In the genomic region with DNA sequence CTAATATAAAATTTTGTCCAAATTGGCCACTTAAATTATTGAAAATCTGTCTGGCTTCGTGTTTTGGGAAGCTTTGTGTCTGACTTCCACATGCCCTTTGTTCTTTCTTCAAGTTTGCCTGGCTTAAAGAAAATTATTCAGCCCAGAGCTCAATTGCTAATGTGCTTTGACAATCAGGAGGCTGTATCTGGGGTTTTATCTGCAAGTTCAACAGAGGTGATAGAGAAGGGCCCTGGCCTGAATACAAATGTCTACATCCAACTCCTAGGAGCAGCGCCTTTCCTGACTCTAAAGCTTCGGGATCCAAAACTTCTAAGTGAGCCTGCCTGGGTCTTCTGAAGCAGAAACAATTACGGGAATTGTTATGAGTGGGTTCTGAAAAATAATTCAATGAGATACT, we compare ENCODE assay signal across 27 mouse cellular contexts.
DNase-seq lines count a peak whose midpoint lies in the region; ATAC-seq and TF ChIP-seq lines count a peak whose summit lies in the region.
"Had no signal": no experiment of that assay in that cellular context is flagged by ENCODE, and none has a peak within 500 bp of the region (broad histone marks: within the 10 kb centered on the region; RNA-seq: fewer than 3 reads in every experiment).

No protein-coding gene starts in this region.

- no peaks in the 10 kb centered on the region for H3K27me3 ChIP-seq in midbrain, embryonic 10.5 days (ENCODE audit: low read depth, poor library complexity, severe bottlenecking)
- no peaks in the 10 kb centered on the region for H3K27me3 ChIP-seq in midbrain, embryonic 16.5 days (ENCODE audit: control insufficient read depth, insufficient read depth, low read depth, low read length)
- H3K27me3 ChIP-seq in midbrain, embryonic 12.5 days = no peaks in the 10 kb centered on the region
- H3K27me3 ChIP-seq in midbrain, embryonic 13.5 days = no peaks in the 10 kb centered on the region
- H3K27me3 ChIP-seq in kidney, adult 2 months (replicated peaks; ENCODE audit: control insufficient read depth, insufficient read depth, low read length) = no peaks in the 10 kb centered on the region
- H3K27me3 ChIP-seq: embryonic facial prominence, embryonic 13.5 days; embryonic facial prominence, embryonic 15.5 days; forebrain, embryonic 12.5 days; Patski had no signal

- ATAC-seq in midbrain, embryonic 16.5 days = no peak
- ATAC-seq in midbrain, embryonic 12.5 days (ENCODE audit: low FRiP score, low read depth) = peak; percentile 57; the same call in 1 of the 2 replicates
- ATAC-seq in midbrain, embryonic 13.5 days = no peak
- ATAC-seq: activated CD4-positive, CD25-positive, alpha-beta regulatory T cell, adult 4 months; forebrain, embryonic 14.5 days; forebrain, embryonic 16.5 days; Patski had no signal

- no peak overlapping the region for H3K9ac ChIP-seq in midbrain, embryonic 16.5 days (ENCODE audit: low read depth, low read length)
- H3K9ac ChIP-seq in midbrain, embryonic 12.5 days (replicated peaks) = no peak overlapping the region
- H3K9ac ChIP-seq in midbrain, embryonic 13.5 days (replicated peaks) = no peak overlapping the region
- H3K9ac ChIP-seq: embryonic facial prominence, embryonic 13.5 days; embryonic facial prominence, embryonic 15.5 days; forebrain, embryonic 12.5 days had no signal

- H3K36me3 ChIP-seq in midbrain, embryonic 10.5 days = no peaks in the 10 kb centered on the region
- H3K36me3 ChIP-seq in midbrain, embryonic 16.5 days (ENCODE audit: control insufficient read depth, insufficient read depth, low read length) = no peaks in the 10 kb centered on the region
- no peaks in the 10 kb centered on the region for H3K36me3 ChIP-seq in midbrain, embryonic 12.5 days
- no peaks in the 10 kb centered on the region for H3K36me3 ChIP-seq in midbrain, embryonic 13.5 days
- H3K36me3 ChIP-seq in kidney, adult 2 months (ENCODE audit: control insufficient read depth, insufficient read depth, low read length) = no peaks in the 10 kb centered on the region
- H3K36me3 ChIP-seq: embryonic facial prominence, embryonic 13.5 days; embryonic facial prominence, embryonic 15.5 days; forebrain, embryonic 10.5 days; forebrain, embryonic 12.5 days had no signal

- TF ChIP-seq POLR2A in brain, embryonic 14.5 days (IDR thresholded peaks at IDR 0.05; ENCODE audit: borderline replicate concordance, extremely low read depth, insufficient read depth, insufficient read length, poor library complexity, severe bottlenecking) = no peak
- TF ChIP-seq POLR2A in kidney, adult 2 months (IDR thresholded peaks at IDR 0.05; ENCODE audit: low read depth, low read length) = no peak

- H3K27ac ChIP-seq in midbrain, embryonic 10.5 days (replicated peaks) = no peak overlapping the region
- no peak overlapping the region; the same call in 1 of the 2 replicates for H3K27ac ChIP-seq in midbrain, embryonic 16.5 days (ENCODE audit: low read length)
- no peak overlapping the region; the same call in 1 of the 2 replicates for H3K27ac ChIP-seq in midbrain, embryonic 12.5 days (replicated peaks)
- H3K27ac ChIP-seq in midbrain, embryonic 13.5 days = no peak overlapping the region
- H3K27ac ChIP-seq in kidney, adult 2 months (ENCODE audit: insufficient read depth, low read depth, low read length) = no peak overlapping the region
- H3K27ac ChIP-seq: embryonic facial prominence, embryonic 13.5 days; embryonic facial prominence, embryonic 15.5 days; forebrain, embryonic 10.5 days; forebrain, embryonic 12.5 days had no signal

- H3K4me1 ChIP-seq in midbrain, embryonic 10.5 days = peaks cover 16% of the 10 kb centered on the region
- no peaks in the 10 kb centered on the region for H3K4me1 ChIP-seq in midbrain, embryonic 16.5 days (ENCODE audit: control insufficient read depth, insufficient read depth, low read length)
- 0 out of 2 replicates have a peak, but pooled peaks cover 4% of the 10 kb centered on the region for H3K4me1 ChIP-seq in midbrain, embryonic 12.5 days
- H3K4me1 ChIP-seq in midbrain, embryonic 13.5 days (replicated peaks) = no peaks in the 10 kb centered on the region; the same call in 1 of the 2 replicates
- no peaks in the 10 kb centered on the region for H3K4me1 ChIP-seq in kidney, adult 2 months (ENCODE audit: control insufficient read depth, insufficient read depth, low read length)
- H3K4me1 ChIP-seq: embryonic facial prominence, embryonic 13.5 days; embryonic facial prominence, embryonic 15.5 days; forebrain, embryonic 10.5 days had no signal

- peak; percentile 16 for DNase-seq in midbrain, embryonic 10.5 days (ENCODE audit: low spot score)
- peak; percentile 7 for DNase-seq in retina, embryonic 14.5 days (ENCODE audit: low spot score)
- DNase-seq in retina, postnatal 1 day = no peak
- DNase-seq in brain, embryonic 14.5 days (ENCODE audit: low read depth) = peak; percentile 31
- no peak for DNase-seq in kidney, adult 2 months
- DNase-seq: adrenal gland, adult 8-10 months; adrenal gland, postnatal 14 days; adrenal gland, postnatal 36 days; cerebellum, adult 11 months; cerebellum, adult 18-20 months; cerebellum, adult 8-10 months; cerebellum, adult 9-11 months; cerebellum, postnatal 14 days; cerebellum, postnatal 36 days; embryo, embryonic 11 days had no signal

- WGBS in midbrain, embryonic 10.5 days = 71% methylated on average over 4 of the region's 4 CpGs
- WGBS in midbrain, embryonic 16.5 days = 37% methylated on average over 4 of the region's 4 CpGs
- WGBS in midbrain, embryonic 12.5 days = 36% methylated on average over 4 of the region's 4 CpGs
- 42% methylated on average over 4 of the region's 4 CpGs for WGBS in midbrain, embryonic 13.5 days
- 90% methylated on average over 4 of the region's 4 CpGs for WGBS in kidney, adult 2 months

- no peak for TF ChIP-seq CTCF in brain, embryonic 14.5 days (IDR thresholded peaks at IDR 0.05; ENCODE audit: borderline replicate concordance, extremely low read depth, insufficient read depth, insufficient read length)
- no peak for TF ChIP-seq CTCF in kidney, adult 2 months (conservative IDR thresholded peaks at IDR 0.05; ENCODE audit: insufficient read depth, insufficient read length, low read depth, low read length)

- no peak overlapping the region for H3K4me2 ChIP-seq in midbrain, embryonic 16.5 days (ENCODE audit: low read length)
- H3K4me2 ChIP-seq in midbrain, embryonic 12.5 days (replicated peaks) = no peak overlapping the region
- H3K4me2 ChIP-seq in midbrain, embryonic 13.5 days (replicated peaks) = no peak overlapping the region
- H3K4me2 ChIP-seq: embryonic facial prominence, embryonic 13.5 days; embryonic facial prominence, embryonic 15.5 days; forebrain, embryonic 12.5 days had no signal

- no peak overlapping the region for H3K4me3 ChIP-seq in midbrain, embryonic 10.5 days
- H3K4me3 ChIP-seq in midbrain, embryonic 16.5 days (ENCODE audit: low read depth, low read length) = no peak overlapping the region
- H3K4me3 ChIP-seq in midbrain, embryonic 12.5 days = no peak overlapping the region
- no peak overlapping the region for H3K4me3 ChIP-seq in midbrain, embryonic 13.5 days (replicated peaks)
- no peak overlapping the region for H3K4me3 ChIP-seq in kidney, adult 2 months (ENCODE audit: insufficient read depth, low read depth, low read length)
- H3K4me3 ChIP-seq: embryonic facial prominence, embryonic 13.5 days; embryonic facial prominence, embryonic 15.5 days; erythroblast, embryonic 14.5 days; forebrain, embryonic 10.5 days; forebrain, embryonic 12.5 days had no signal

- H3K9me3 ChIP-seq in midbrain, embryonic 10.5 days (replicated peaks) = no peaks in the 10 kb centered on the region
- no peaks in the 10 kb centered on the region for H3K9me3 ChIP-seq in midbrain, embryonic 16.5 days (replicated peaks; ENCODE audit: control insufficient read depth, low read length, poor library complexity, severe bottlenecking)
- H3K9me3 ChIP-seq in midbrain, embryonic 12.5 days = no peaks in the 10 kb centered on the region
- H3K9me3 ChIP-seq in midbrain, embryonic 13.5 days = no peaks in the 10 kb centered on the region
- H3K9me3 ChIP-seq: embryonic facial prominence, embryonic 13.5 days; embryonic facial prominence, embryonic 15.5 days; forebrain, embryonic 10.5 days; forebrain, embryonic 12.5 days had no signal

Comparison
In these comparisons a context has a peak if more than half of its experiments do, and no peak if none do; other contexts are left out.
1. DNase-seq: peak in midbrain, embryonic 10.5 days (single experiment), retina, embryonic 14.5 days (single experiment) and brain, embryonic 14.5 days (single experiment); none in retina, postnatal 1 day (single experiment) and kidney, adult 2 months (single experiment).